Mouse (Mus musculus) heart, postnatal 36 days (tissue): ENCODE results near the gene Fnbp1. TPM values are rescaled to one million over a fixed set of nuclear protein-coding genes. Genes with fewer than 3 reads are reported as not detected.

Experiments
- DNase-seq, 2 experiments: peaks; one replicate each; pipeline ENCODE4 v3.0.0; 2021 to 2022
- intact Hi-C: fragments of 180-260 bp; cut with DNase I; formaldehyde crosslinking; loops from one replicate; pipeline ENCODE4 v1.15.1; 2025
- total RNA-seq, 2 experiments: library from RNA; stranded (reverse); gene quantifications; 2 replicates each; pipeline ENCODE4 v1.2.3; 2021

Gene Fnbp1
- total RNA-seq, 2 experiments from 2014 or later, result 51.7 to 57.9 TPM

GRCm38 (mm10) chr2:31002857-31003256, 139.0 kb downstream of the Fnbp1 start:
- no peak for DNase-seq
- intact Hi-C loops, result no loop called here

- no peak for DNase-seq
- intact Hi-C loops, result no loop called here
These were observed 143.2 kb downstream of the Fnbp1 start for GRCm38 (mm10) chr2:30998443-30999260.

GRCm38 (mm10) chr2:30995432-30995996, 146.3 kb downstream of the Fnbp1 start:
- DNase-seq, result peak; percentile 41 to 53
- intact Hi-C loops, result no loop called here

GRCm38 (mm10) chr2:30994853-30995252, 147.0 kb downstream of the Fnbp1 start:
- no peak for DNase-seq
- intact Hi-C loops, result no loop called here

GRCm38 (mm10) chr2:30990221-30990620, 151.6 kb downstream of the Fnbp1 start:
- intact Hi-C loops, result no loop called here
- no peak for DNase-seq

- intact Hi-C loops, result no loop called here
- peak in 1 of 2 experiments; percentile 34 for DNase-seq
These were observed 156.4 kb downstream of the Fnbp1 start for GRCm38 (mm10) chr2:30985111-30986020.

- DNase-seq, result no peak
- intact Hi-C loops, result loop anchor here (2.0 kb wide), 1 partner anchor 28 kb away; no protein-coding TSS in a partner anchor
These were observed 158.8 kb downstream of the Fnbp1 start for GRCm38 (mm10) chr2:30983024-30983423.

DNA sequence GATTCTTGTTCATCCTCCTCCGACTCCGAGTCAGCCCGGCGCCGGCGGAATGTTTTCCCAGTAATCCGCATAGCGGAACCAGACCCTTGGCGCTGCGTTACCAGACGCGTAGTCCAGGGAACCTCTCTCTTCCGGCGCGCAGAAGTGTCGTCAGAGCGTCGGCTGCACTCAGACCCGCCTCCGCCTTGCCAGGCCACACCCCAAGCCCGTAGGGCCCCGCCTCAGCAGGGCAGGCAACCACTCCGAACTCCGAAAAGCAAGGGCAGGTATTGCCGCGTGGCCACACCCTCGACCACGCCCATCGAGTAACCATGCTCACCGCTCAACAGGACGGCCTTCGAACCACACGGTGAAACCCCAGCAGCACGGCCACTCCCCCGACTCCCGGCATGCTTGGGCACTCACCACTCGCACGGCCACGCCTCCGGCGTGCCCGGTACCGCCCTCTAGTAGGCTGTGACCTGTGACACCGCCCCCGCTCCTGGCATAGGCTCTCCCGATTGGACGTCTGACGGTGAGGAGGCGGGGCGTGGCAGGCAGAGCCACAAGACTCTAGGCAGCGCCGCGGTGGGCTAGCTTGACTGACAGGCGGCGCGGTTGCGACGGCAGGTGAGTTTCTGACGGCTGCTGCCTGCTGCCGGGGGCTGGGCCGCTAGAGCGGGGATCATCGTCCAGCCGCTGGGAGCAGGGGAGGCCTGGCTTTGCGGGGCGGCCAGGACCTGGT, 159.9 kb downstream of the Fnbp1 start, which contains the start of the genes BC005624 and Usp20:
TSS of gene BC005624 (minus strand) at position 412 of the 724 bp plus-strand sequence.
TSS of gene Usp20 (plus strand) at position 490 of the 724 bp plus-strand sequence.
- intact Hi-C loops, result loop anchor here (1.0 to 2.0 kb wide), 2 partner anchors 14 to 27 kb away; no protein-coding TSS in a partner anchor
- peak; percentile 97 for DNase-seq

Other genes starting within 250 kb of the Fnbp1 start
- 1 to 10 TPM; 1.7 to 1.9 TPM for gene Ptges, start 212.1 kb downstream of the Fnbp1 start, total RNA-seq
- gene Tor1b, start 189.0 kb downstream of the Fnbp1 start, total RNA-seq, result 10 to 100 TPM; 25.3 to 29.3 TPM
- 10 to 100 TPM; 11.0 to 12.5 TPM for gene Tor1a, start 174.1 kb downstream of the Fnbp1 start, total RNA-seq
- gene BC005624, start 159.8 kb downstream of the Fnbp1 start, total RNA-seq, result 10 to 100 TPM; 19.6 to 22.5 TPM
- gene Usp20, start 159.7 kb downstream of the Fnbp1 start, total RNA-seq, result 10 to 100 TPM; 50.6 to 53.1 TPM
- gene Gpr107, start 10.3 kb upstream of the Fnbp1 start, total RNA-seq, result 10 to 100 TPM; 30.3 to 38.7 TPM
- 10 to 100 TPM in 1 of 2 experiments, 1 to 10 TPM in 1; 9.5 to 10.5 TPM for gene Ncs1, start 103.8 kb upstream of the Fnbp1 start, total RNA-seq
- 10 to 100 TPM; 12.5 to 16.2 TPM for gene Hmcn2, start 172.4 kb upstream of the Fnbp1 start, total RNA-seq